Mouse (Mus musculus) layer of hippocampus, adult 6 months (tissue): ENCODE data around the gene Ramp2. TPM values are rescaled to one million over a fixed set of nuclear protein-coding genes. Genes with fewer than 3 reads are reported as not detected.

Experiments
- long read RNA-seq, 2 experiments: library from polyadenylated mRNA; unstranded; transcript quantifications; one replicate each; pipeline ENCODE4 v2.0.0; 2019 to 2020
- polyA plus RNA-seq: library from polyadenylated mRNA; unstranded; fragments of <200 nt; fragmentation: Nextera tagmentation; gene quantifications from 2 replicates; pipeline ENCODE4 v1.2.3, GENCODE M21; 2021

Ramp2 gene
- 78.1 and 88.2 TPM in 2 replicates for polyA plus RNA-seq
- long read RNA-seq, experiment 1, transcript Ramp2-204 (4 exons, 1,178 nt), result major isoform, 49 of 58 reads
- long read RNA-seq, experiment 1, partial matches to known transcripts, result 1 of 58 reads
- long read RNA-seq, experiment 1, other reads (novel, unspliced or antisense), result 5 of 58 reads
- long read RNA-seq, experiment 2, transcript Ramp2-203 (8 exons, 1,478 nt), result minor isoform, 11 of 52 reads
- long read RNA-seq, experiment 2, transcript Ramp2-204 (4 exons, 1,178 nt), result major isoform, 20 of 52 reads
- long read RNA-seq, experiment 2, partial matches to known transcripts, result 0 of 52 reads
- long read RNA-seq, experiment 2, other reads (novel, unspliced or antisense), result 19 of 52 reads

GRCm38 (mm10) chr11:101245855-101246701, at the start of gene Ramp2:
Gene Ramp2 (plus strand): TSS chr11:101246028.

GRCm38 (mm10) chr11:101226065-101226701, 19.6 kb upstream of the Ramp2 start, which contains the start of gene Ezh1:
Gene Ezh1 (minus strand): TSS chr11:101226463.

GRCm38 (mm10) chr11:101253613-101254389, 8.0 kb downstream of the Ramp2 start, which contains the start of gene Vps25:
Gene Vps25 (plus strand): TSS chr11:101253707.

GRCm38 (mm10) chr11:101259948-101260825, 14.4 kb downstream of the Ramp2 start, which contains the start of gene Wnk4:
Gene Wnk4 (plus strand): TSS chr11:101260567.

GRCm38 (mm10) chr11:101278223-101279192, 32.7 kb downstream of the Ramp2 start, which contains the start of the genes Cntd1 and Coa3:
Gene Cntd1 (plus strand): TSS chr11:101279012.
Gene Coa3 (minus strand): TSS chr11:101279114.

DNA sequence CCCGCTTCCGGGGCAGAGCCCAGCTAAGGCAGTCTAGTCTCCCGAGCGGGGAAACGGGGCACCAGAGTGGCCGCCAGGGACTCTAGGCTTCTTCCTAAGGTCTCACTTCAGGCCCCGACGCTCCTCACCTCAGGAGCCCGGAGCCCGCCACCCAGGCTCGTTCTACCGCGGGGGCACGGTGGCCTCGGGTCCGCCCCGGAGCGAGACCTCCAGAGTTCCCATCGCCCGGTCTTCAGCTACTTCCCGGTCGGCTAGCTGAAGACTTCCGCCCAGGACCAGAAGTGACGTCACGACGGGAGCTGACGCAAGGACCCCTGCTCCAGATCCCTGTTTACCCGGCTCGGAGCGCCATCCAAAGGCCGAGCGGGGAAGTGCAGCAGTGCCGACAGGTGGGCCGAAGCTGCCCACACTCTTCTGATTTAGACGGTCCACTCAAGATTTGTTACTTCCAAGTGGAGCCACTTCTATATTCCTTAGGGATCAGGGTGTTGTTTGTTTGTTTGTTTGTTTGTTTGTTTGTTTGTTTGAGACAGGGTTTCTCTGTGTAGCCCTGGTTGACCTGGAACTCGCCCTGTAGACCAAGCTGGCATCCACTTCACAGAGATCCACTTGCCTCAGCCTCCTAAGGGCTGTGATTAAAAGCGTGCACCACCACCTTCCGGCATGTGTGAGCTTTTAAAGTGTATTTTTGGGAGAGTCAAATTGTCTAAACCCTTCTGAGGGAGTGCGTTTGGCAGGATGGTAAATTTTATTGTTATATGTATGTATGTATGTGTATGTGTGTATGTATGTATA, 56.4 kb downstream of the Ramp2 start, which contains the start of gene Becn1:
Gene Becn1, minus strand, starts transcription at position 283 of the 795 bp plus-strand sequence.

Other genes starting within 250 kb of the Ramp2 start
- gene Atp6v0a1, start 236.6 kb upstream of the Ramp2 start, polyA plus RNA-seq, result 149 and 167 TPM in 2 replicates
- 9.6 and 12.1 TPM in 2 replicates for gene Naglu, start 176.0 kb upstream of the Ramp2 start, polyA plus RNA-seq
- not detected in 2 replicates for gene Hsd17b1, start 167.6 kb upstream of the Ramp2 start, polyA plus RNA-seq
- 35.8 and 36.1 TPM in 2 replicates for gene Coasy, start 163.5 kb upstream of the Ramp2 start, polyA plus RNA-seq
- gene Mlx, start 158.8 kb upstream of the Ramp2 start, polyA plus RNA-seq, result 63.4 and 67.0 TPM in 2 replicates
- 5.3 and 6.0 TPM in 2 replicates for gene Psmc3ip, start 150.6 kb upstream of the Ramp2 start, polyA plus RNA-seq
- gene Retreg3, start 126.1 kb upstream of the Ramp2 start, polyA plus RNA-seq, result 7.9 and 8.1 TPM in 2 replicates
- 52.5 and 59.1 TPM in 2 replicates for gene Tubg1, start 126.1 kb upstream of the Ramp2 start, polyA plus RNA-seq
- gene Tubg2, start 90.1 kb upstream of the Ramp2 start, polyA plus RNA-seq, result 49.2 and 55.2 TPM in 2 replicates
- 14.1 and 15.8 TPM in 2 replicates for gene Cntnap1, start 75.5 kb upstream of the Ramp2 start, polyA plus RNA-seq
- 2.0 and 3.2 TPM in 2 replicates for gene Plekhh3, start 74.7 kb upstream of the Ramp2 start, polyA plus RNA-seq
- 0.23 and 0.53 TPM in 2 replicates for gene Ccr10, start 70.6 kb upstream of the Ramp2 start, polyA plus RNA-seq
- gene Ezh1, start 19.6 kb upstream of the Ramp2 start, polyA plus RNA-seq, result 30.9 and 32.5 TPM in 2 replicates
- gene Vps25, start 7.7 kb downstream of the Ramp2 start, polyA plus RNA-seq, result 180 and 205 TPM in 2 replicates
- 1.1 and 1.8 TPM in 2 replicates for gene Wnk4, start 14.5 kb downstream of the Ramp2 start, polyA plus RNA-seq
- 0.13 and 0.14 TPM in 2 replicates for gene Cntd1, start 33.0 kb downstream of the Ramp2 start, polyA plus RNA-seq
- gene Coa3, start 33.1 kb downstream of the Ramp2 start, polyA plus RNA-seq, result 427 and 478 TPM in 2 replicates
- 197 and 208 TPM in 2 replicates for gene Becn1, start 56.3 kb downstream of the Ramp2 start, polyA plus RNA-seq
- gene Psme3, start 70.2 kb downstream of the Ramp2 start, polyA plus RNA-seq, result 16.3 and 17.7 TPM in 2 replicates
- gene Aoc2, start 79.0 kb downstream of the Ramp2 start, polyA plus RNA-seq, result 0.21 and 0.29 TPM in 2 replicates
- gene Aoc3, start 84.6 kb downstream of the Ramp2 start, polyA plus RNA-seq, result 0.08 and 0.16 TPM in 2 replicates
- gene G6pc, start 121.5 kb downstream of the Ramp2 start, polyA plus RNA-seq, result not detected in 2 replicates
- 87.9 and 90.1 TPM in 2 replicates for gene Aarsd1, start 171.6 kb downstream of the Ramp2 start, polyA plus RNA-seq
- gene Gm27029, start 178.8 kb downstream of the Ramp2 start, polyA plus RNA-seq, result 7.8 and 8.1 TPM in 2 replicates
- 19.2 and 22.5 TPM in 2 replicates for gene Rundc1, start 179.1 kb downstream of the Ramp2 start, polyA plus RNA-seq
- gene Ptges3l, start 179.3 kb downstream of the Ramp2 start, polyA plus RNA-seq, result 2.1 and 3.0 TPM in 2 replicates
- gene Rpl27, start 196.3 kb downstream of the Ramp2 start, polyA plus RNA-seq, result 1,000 and 1,005 TPM in 2 replicates
- 5.7 and 6.2 TPM in 2 replicates for gene Ifi35, start 202.4 kb downstream of the Ramp2 start, polyA plus RNA-seq
- 17.9 and 18.2 TPM in 2 replicates for gene Rnd2, start 219.0 kb downstream of the Ramp2 start, polyA plus RNA-seq
- gene Vat1, start 220.2 kb downstream of the Ramp2 start, polyA plus RNA-seq, result 10.1 and 13.2 TPM in 2 replicates